Mouse (Mus musculus) spleen, postnatal 10 days (tissue): Measurements from ENCODE around the gene L3mbtl3.

Experiments used
- DNase-seq, 2 experiments: peaks; one replicate each; pipeline ENCODE4 v3.0.0; 2021 to 2022; ENCODE audit warnings: low spot score in 2 of 2

The L3mbtl3 gene

GRCm38 (mm10) chr10:26243203-26243602 lies 132.6 kb downstream of the L3mbtl3 start:
- no peak for DNase-seq

GRCm38 (mm10) chr10:26239090-26239489 lies 136.7 kb downstream of the L3mbtl3 start:
- no peak for DNase-seq

- DNase-seq, result no peak
Observed at GRCm38 (mm10) chr10:26238559-26238958, 137.2 kb downstream of the L3mbtl3 start.

GRCm38 (mm10) chr10:26232071-26232653 lies 143.6 kb downstream of the L3mbtl3 start:
- no peak for DNase-seq

- no peak for DNase-seq
Observed at GRCm38 (mm10) chr10:26229488-26229887, 146.3 kb downstream of the L3mbtl3 start, which contains the start of gene Samd3. Gene Samd3, plus strand, starts transcription at chr10:26229707.

GRCm38 (mm10) chr10:26228187-26228586 lies 147.6 kb downstream of the L3mbtl3 start:
- no peak for DNase-seq

GRCm38 (mm10) chr10:26226734-26227133 lies 149.0 kb downstream of the L3mbtl3 start:
- DNase-seq, result no peak

- no peak for DNase-seq
Observed at GRCm38 (mm10) chr10:26226241-26226640, 149.5 kb downstream of the L3mbtl3 start.
